Mouse (Mus musculus): ENCODE results near the gene Zfp653.
"Not testable (repeated sequence)": the region's sequence is repeated elsewhere in the genome, so short reads cannot be mapped to it uniquely, and the experiment has no call there.

Gene Zfp653

DNA sequence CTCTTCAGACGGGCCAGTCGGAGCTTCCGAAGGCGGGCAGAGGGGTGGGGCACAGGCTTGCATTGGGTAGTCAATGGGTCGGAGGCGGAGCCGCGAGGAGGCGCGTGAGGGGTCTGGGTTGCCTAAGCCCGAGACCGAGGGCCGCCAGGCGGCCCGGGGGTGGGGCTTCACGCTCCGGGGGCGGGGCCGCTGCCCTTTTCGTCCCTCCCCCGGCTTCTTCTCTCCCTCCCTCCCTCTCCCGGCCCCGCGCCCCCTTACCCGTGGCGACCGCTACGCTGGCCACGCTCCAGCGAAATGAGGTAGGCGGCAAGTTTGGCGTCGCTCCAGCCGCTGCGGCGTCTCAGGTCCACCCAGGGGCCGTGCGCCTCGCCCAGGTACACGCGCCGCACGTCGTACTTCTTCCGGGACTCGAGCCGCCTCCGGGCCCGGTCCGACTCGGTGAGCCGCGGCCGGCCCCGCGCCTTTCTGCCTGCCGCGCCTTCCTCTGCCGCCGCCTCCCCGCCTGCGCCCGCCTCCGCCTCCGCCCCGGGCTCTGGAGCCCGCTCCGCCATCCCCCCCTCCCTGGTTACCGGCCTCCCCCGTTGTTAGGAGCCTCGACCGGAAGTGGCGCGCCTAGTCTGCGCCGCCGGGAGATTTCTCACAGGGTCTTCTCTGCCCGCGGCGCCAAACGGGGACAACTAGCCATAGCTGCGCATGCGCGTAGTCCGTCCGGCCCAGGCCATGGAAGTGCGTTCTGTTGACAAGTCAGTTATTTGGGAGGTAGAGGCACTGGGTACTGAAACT is at the start of gene Zfp653, which contains the start of gene Gm49318:
Zfp653 (minus strand) TSS at position 586 of the 783 bp plus-strand sequence.
Gm49318 (minus strand) TSS at position 469 of the 783 bp plus-strand sequence.
- peak; percentile 98 to 99 for DNase-seq

DNA sequence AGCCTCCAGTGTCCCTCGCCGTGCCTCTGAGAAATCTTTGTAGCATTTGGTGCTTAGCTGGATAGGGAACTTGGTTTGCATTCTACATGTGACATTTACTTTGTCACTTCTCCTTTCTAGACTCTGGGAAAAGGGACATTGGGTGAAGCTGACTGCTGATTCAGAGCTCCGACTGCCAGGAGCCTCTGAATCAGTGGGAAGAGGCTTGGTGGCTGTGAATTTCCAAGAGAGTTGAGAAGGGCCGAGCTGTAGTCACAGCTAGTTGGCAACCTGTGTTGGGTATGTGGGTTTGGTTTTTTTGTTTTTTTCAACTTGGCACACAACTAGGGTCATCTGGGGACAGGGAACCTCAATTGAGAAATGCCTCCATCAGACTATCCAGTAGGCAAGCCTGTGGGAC is 48.4 kb upstream of the Zfp653 start:
- DNase-seq: no peak

DNA sequence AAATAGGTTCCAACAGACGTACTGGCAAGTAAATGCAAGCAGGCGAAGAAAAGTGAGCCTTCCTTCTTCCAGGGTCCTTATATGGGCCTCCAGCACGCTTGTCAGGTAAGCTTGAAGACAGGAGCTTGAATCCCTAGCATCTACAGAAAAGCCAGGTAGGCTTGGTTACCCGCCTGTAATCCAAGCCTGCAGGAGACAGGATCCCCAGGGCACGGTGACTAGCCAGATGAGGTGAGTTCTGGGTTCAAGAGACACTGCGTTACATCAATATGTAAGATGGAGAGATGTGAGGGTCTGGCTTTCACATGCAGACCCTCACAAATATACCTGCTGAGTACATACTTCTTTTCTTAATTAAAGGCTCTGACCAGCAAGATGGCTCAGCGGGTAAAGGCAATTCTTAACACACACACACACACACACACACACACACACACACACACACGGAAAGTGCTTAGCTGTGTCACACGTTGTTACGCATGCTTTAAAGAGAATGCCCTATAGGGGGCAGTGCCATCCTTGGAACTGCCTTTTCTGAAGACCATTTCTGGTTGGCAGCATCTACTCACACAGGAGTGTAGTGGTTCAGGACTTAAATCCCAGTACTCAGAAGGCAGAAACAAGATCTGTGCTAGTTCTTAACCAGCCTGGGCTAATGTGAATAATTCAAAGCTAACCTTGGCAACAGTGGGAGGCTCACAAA is 46.7 kb upstream of the Zfp653 start:
- peak; percentile 69 to 75 for DNase-seq

DNA sequence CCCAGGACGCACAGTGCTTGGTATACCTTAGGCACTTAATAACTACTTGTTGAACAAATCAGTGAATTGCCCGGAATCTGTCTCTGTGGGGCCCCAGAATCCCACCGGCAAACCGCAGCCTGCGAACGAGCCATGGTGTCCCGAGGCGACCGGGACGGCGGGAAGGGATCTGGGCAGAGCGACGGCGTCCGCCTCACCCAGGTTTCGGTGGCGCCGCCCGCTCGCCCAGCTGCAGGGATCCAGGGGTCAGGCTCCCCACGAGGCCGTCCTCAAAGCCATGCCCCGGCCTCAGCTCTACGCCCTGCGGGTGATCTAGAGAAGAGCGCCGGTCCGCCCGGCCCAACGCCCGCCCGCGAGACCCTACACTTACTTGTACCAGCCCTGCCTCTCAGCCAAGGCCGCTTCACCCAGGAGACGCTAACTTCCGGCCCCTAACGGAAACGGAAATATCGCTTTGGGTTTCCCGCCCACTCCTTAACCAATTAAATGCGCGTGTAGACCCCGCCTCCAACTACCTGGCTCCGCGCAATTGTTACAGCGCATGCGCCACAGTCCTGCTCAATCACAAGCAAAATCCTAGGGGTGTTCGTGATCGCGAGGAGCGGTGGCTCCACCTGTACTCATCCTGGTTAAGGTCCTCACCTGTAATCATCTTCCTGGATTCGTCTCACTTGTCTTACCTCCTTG is 45.7 kb upstream of the Zfp653 start, which contains the start of gene Elof1:
Elof1 (minus strand) TSS at position 433 of the 687 bp plus-strand sequence.
- DNase-seq: peak; percentile 95 to 97

DNA sequence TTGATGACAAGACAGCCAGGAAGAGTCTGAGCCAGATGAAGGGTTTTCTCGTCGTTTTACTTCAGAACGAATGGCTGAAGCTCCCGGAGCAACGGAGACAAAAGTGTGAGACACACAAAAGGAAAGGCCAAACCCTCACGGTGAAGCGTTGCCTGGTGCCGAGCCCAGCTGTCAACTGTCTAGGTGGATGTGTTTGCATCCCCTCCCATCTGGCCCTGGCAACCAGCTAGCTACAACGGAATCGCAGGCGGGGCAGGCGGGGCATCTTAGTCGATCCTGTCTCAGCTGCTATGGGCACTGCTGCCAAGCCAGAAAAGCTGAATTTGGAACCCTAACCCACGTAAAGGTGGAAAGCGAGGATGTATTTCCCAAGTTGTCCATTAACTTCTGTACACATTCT is 44.9 kb upstream of the Zfp653 start:
- peak in 1 of 2 experiments; percentile 22 for DNase-seq

DNA sequence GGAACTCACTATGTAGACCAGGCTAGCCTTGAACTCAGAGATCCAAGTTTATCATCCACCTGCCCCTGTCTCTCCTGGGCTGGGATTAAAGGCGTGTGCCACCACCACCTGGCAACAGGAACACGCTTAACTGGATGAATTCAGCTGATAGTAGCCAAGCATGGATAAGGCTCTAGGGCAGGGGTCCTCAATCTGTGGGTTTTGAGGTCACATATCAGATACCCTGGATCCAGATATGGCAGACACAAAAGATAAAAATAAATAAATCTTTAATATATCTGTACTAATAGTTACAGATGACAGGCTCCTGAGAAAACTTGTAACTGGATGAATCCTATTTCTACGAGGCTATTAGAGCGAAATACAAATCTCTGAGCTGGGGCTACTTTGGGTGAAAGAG is 44.5 kb upstream of the Zfp653 start:
- no peak for DNase-seq

DNA sequence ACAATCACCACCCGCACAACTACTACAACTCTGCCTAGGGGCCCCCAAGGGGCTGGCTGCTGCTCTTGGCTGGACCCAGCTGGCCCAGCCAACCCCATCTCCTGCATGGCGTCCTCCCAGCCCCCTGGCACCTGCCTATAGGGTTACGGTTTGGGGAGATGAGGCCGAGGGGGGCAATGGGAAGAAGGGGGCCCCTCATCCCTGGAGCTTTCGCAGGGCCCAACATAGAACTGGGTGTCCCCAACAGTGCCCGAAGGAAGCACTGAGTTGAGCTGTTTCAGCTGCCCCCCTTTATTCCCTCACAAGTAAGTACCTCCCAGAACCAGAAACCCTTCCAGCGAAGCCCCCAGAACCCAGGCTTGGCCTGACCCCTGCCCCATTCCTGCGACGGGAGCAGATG is 37.0 kb upstream of the Zfp653 start:
- DNase-seq: no peak

DNA sequence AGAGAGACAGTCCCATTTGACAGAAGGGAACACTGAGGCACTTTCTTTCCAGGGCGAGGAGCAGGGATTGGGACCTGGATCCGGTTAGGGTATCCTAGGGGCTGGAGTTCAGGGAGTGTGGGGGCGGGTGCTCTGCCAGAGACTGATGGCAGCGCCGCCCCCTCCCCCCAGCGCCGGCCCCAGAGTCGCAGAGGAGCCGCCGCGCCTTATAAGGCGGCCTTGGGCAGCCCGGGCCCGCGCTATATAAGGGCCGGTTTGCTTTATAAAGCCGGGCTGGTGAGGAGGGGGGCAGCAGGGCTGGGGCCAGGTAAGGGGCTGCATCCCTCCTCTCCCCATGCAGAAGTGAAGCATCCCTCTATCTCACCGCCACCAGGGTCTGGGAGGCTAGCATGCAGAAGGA is 28.7 kb upstream of the Zfp653 start:
- DNase-seq: no peak

DNA sequence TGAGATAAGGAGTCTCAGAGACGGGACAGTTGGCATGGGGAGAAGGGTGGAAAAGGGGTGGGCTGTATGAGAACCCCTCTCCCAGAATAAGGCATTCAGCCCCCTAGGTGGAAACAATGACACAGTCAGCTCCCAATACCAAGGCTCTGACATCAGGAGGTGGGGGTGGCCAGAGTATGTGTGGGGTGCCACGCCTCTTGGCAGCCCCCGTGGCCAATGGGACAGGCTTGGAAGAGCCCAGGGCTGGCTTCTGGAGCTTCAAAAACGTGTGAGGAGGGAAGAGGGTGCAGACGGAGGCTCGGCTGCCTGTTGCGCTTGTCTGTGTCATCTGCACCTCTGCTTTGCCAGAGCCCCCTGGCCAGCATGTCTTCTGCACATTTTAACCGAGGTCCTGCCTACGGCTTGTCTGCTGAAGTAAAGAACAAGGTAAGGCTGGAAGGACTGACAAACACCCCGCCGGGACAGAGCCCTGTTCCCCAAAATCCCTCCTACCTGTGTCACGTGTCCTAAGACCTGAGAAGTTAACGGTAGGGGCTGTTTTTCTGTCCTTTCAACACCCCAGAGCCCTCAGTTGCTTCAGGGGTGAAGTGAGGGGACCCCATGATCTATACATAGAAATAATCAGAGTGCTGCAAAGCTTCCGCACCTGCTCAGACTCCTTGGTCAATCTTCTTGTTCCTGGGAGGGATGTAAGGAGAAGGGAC is 28.0 kb upstream of the Zfp653 start, which contains the start of gene Cnn1:
Cnn1 (plus strand) TSS at position 224 of the 704 bp plus-strand sequence.
- DNase-seq: no peak

DNA sequence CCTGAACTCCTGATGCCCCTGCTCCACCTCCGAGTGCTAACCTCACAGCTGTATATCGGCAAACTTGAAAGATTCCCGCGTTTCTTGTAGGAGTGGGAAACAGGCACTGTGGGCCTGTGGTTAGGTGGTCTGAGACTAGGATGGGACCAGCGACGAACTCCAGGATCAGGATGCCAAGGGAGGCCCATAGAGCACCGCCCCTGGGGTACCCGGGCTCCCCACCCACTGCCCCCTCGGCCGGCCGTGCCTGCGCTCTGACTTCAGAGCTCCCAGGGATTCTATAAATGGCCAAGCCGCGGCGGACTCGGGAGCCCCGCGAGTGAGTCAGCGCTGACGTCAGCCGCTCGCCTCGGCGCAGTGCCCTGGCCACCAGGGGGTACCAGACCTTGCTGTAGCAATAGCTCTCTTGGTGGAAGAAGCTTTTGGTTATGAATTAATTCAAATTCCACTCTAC is 24.7 kb upstream of the Zfp653 start:
- DNase-seq: peak; percentile 90 to 92

DNA sequence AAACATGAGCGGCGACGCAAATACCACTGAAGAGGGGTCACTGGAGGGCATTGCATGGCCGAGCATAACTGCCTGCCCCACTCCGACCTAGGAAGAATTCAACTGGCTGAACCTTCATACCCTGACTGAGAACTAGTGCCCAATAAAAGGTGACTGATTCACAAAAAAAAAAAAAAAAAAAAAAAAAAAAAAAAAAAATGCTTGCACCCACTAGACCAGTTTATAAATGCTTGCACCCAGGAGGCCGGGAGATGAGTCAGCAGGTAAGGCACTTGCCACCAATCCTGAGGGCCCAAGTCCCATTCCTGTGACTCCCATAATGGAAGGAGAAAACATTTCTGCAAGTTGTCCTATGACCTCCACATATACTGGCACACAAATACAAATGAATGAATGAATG is 21.6 kb upstream of the Zfp653 start:
- DNase-seq: no peak

DNA sequence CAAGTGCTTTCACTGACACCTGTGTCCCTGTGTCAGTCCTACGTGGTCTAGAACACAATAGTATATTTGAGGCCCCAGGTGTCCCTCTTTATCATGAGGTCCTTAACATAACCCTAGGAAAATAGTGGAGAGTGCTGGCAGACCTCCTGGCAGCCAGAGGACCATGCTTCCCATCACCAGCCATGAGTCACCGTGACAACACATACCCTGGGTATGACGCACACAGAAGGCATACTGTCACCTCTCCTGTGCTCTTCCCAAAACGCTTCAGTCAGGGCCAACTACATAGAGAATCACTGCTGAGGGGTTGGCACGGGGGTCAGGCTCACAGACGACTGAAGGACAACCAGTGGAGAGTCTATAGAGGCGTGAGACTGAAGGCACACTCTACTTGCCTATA is 18.8 kb upstream of the Zfp653 start:
- no peak for DNase-seq

DNA sequence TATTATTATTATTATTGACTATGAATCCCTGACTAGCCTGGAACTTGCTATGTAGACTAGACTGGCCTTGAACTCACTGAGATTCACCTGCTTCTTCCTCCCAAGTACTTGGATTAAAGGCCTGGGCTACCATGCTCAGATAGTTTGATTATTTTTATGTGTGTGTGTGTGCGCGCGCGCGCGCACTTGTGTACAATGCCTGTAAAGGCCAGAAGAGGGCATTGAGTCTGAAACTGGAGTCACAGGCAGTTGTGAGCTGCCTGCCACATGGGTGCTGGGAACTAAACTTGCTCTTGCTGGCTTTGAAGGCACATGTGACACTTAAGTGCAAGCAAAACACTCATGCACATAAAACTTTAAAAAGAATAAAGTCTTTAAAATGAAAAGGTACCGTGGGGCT is 18.1 kb upstream of the Zfp653 start:
- no peak for DNase-seq

DNA sequence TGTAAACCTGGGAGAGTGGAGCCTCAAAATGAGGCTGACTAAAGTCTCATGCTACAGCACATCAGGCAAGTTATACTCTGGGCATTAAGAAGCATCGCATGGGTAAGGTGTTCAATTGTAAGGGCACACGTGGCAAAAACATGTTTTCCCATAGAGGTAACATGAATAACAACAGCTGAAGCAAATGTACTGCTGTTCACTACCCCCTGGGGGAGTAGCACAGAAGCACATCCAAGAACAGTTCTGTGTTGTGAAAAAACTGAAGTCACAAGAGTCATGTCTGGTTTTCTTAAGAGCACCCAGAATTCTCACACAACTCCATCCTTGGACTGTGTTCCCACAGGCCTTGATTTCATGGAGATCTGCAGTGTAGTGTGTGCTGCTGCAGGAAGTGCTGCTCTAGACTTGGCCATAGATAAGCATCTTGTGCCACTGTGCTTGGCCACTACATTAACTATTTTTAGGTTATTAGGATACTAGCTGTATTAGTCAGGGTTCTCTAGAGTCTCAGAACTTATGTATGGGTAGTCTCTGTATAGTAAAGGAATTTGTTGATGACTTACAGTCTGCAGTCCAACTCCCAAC is 15.9 kb upstream of the Zfp653 start:
- DNase-seq: no peak

DNA sequence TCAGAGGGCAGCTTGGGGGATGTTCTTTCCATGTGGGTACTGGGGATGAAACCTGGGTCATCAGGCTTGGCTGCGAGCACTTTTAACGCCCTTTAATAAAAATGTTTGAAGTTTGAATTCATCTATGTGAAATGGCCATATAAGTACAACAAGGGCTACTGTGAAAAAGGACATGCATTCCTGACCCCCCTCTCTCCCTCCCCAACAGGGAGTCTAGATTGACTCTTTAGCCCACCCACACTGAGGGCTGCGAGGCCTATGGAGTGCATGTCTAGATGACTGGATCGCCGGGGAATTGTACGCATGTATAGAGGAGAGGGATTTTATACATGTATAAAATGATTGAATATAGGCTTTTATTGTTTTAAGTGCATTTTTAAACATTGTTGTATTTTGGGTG is 14.8 kb upstream of the Zfp653 start:
- DNase-seq: no peak

DNA sequence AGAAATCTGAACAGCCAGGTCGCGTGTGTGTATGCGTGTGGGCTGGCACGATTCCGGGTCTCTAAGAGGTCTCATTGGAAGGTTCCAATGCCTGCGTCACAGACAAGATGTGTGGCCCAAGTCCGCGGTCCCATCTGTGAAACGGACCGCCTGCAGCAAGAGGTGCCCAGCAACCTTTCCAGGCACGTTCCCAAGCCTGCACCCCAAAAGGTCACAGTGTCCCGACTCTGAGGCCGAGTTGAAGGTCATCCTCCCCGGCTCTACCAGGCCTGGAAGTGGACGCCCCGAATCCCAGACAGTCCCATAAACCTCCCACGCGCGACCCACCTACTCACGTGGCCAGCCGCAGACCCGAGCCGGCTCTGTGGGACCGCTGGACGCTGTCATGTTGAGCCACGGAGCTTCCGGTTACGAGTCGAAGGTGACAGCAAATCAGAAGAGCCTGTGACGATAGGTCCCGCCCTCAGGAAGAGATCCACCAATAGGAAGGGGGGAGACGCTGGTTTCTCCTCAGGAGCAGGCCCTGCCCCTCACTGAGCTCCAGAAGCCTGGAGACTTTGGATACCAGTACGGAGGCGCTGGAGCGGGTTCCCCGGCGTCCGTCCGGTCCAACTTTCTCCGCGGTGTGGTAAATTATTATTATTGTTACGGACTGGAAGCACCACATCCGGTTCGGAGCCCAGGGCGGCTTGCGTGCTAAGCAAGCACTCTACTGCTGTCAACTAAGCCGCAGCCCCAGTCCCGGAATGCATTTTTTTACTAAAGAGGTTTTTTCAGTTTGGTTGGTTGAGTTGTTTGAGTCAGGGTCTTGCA is 14.1 kb upstream of the Zfp653 start, which contains the start of gene Ecsit:
Ecsit (minus strand) TSS at position 417 of the 813 bp plus-strand sequence.
- DNase-seq: peak; percentile 93 to 97

DNA sequence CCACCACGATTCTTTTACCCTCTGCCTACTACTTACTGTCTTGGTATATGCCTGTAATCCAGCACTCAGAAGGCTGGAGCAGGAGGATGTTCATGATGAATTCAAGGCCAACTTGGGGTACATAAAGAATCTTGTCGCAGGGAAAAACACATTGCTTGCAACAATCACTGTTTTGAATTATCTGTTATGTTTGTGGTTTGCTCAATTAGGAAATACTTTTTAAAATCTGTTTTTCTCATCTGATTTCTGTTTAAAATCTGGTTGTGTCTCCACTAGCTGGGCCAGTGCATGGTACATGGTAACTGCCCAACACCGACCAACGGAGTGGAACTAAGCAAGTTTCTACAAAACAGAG is 13.5 kb upstream of the Zfp653 start:
- no peak for DNase-seq

DNA sequence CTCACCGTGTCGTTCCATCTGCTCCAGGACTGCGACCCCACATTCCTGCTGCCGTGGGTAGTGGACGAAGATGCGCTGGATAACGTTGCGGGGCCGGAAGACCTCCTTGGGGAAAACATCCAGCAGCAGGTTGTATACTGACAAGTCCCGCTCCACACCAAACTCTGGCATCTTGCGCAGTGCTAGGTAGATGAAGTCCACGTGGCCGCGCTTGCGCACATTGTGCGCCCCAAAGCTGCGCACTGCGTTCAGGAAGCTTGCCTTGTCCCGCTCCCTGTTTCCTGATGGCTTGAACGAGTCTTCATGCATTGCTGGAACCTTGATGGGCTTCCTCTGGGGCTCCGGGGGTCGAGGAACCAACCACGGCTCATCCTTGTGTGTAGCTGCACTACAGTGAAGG is 5.0 kb upstream of the Zfp653 start:
- DNase-seq: no peak

DNA sequence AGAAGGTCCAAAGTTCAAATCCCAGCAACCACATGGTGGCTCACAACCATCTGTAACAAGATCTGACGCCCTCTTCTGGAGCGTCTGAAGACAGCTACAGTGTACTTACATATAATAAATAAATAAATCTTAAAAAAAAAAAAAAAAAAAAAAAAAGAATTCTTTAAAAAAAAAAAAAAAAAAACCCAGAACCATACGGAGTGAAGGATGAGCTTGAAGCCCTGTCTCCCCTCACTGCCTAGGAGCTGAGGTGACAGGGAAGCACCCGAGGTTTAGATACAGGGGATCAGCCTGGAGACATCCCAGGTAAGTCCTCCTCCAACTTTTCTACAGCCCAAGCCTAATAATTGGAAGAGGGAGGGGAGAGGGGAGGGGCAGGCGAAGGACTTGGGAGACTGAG is 4.6 kb upstream of the Zfp653 start:
- not testable (repeated sequence) for DNase-seq

DNA sequence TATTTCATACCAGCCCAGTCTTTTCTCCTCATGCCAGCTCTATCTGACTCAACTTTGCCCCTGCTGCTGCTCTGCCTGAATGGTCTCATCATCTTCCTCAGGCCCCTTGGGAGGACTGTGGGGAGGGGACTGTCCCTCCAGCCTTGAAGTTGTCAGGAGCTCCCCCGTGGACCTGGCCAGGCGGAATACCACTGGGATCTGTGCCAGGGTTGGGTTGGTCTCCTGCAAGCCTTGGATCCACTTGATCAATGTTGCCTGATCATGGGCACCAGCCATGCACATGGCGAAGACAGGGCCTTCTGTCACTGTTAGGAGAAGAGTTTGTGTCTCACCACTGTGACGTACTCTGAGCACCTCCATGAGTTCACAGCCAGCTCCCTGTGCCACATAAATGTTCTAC is 1.1 kb upstream of the Zfp653 start:
- DNase-seq: peak in 1 of 2 experiments; percentile 42

DNA sequence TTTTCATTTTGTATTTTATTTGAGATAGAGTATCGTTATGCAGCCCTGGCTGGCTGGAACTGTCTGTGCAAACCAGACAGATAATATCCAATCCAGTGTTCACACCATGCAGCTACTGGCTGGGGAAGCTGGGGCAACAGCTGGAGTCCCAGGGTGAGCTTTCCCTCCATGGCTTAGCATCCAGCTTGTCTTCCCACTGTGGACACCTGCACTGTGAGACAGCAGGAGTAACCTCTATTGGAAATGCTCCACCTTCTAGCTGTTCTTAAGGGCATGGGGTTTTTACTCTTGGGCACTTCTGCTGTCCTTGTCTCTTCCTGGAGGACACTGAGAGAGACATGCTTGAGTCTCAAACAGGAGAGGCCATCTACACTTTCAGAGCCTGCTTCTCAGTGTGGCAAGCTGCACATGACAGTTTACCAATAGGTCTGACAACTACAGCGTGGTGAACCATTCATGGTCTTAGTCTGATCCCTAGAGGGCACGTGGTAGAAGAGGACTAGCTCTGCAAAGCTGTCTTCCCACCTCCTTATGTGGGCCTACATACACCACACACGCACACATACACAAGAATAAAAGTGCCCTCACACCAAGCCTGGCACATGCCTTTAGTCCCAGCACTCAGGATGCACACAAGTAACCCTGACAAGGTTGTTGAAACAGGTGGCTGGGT is 1.2 kb downstream of the Zfp653 start:
- no peak for DNase-seq
